Mouse (Mus musculus) intestine, postnatal 0 days (tissue): Measurements from ENCODE around the gene Ninj1. TPM values are rescaled to one million over a fixed set of nuclear protein-coding genes. Genes with fewer than 3 reads are reported as not detected.

ENCODE experiments used
- ATAC-seq: fragments of 200-750 bp; cut with Nextera tagmentation; 2 replicates; pipeline ENCODE4 v1.8.0; 2017; ENCODE audit warnings: mild to moderate bottlenecking, moderate TSS enrichment, moderate library complexity
- H3K27ac ChIP-seq: fragments of 300-500 bp; sonication (generic); 2 replicates; pipeline ENCODE4 v1.5.1; 2014; ENCODE audit warnings: mild to moderate bottlenecking, low read depth, low read length, moderate library complexity
- H3K27me3 ChIP-seq: fragments of 300-500 bp; sonication (generic); replicated peaks from 2 replicates; pipeline ENCODE4 v1.6.1; 2014; ENCODE audit warnings: low read length, mixed read lengths; ENCODE audit not compliant: control insufficient read depth, insufficient read depth
- H3K36me3 ChIP-seq: fragments of 300-500 bp; sonication (generic); 2 replicates; pipeline ENCODE4 v1.6.1; 2014; ENCODE audit warnings: mild to moderate bottlenecking, moderate library complexity; ENCODE audit not compliant: control insufficient read depth, insufficient read depth
- H3K4me1 ChIP-seq: fragments of 300-500 bp; sonication (generic); replicated peaks from 2 replicates; pipeline ENCODE4 v1.6.1; 2014; ENCODE audit warnings: antibody characterized with exemption, low read length, mixed read lengths; ENCODE audit not compliant: control insufficient read depth, insufficient read depth
- H3K4me2 ChIP-seq: fragments of 300-500 bp; sonication (generic); replicated peaks from 2 replicates; pipeline ENCODE4 v1.6.1; 2014; ENCODE audit warnings: low read depth, mild to moderate bottlenecking, moderate library complexity
- H3K4me3 ChIP-seq: fragments of 300-500 bp; sonication (generic); 2 replicates; pipeline ENCODE4 v1.5.1; 2014; ENCODE audit warnings: low read depth, low read length
- H3K9ac ChIP-seq: fragments of 300-500 bp; sonication (generic); 2 replicates; pipeline ENCODE4 v1.6.1; 2014; ENCODE audit warnings: mild to moderate bottlenecking, low read depth, low read length
- H3K9me3 ChIP-seq: fragments of 300-500 bp; sonication (generic); 2 replicates; pipeline ENCODE4 v1.6.1; 2016; ENCODE audit warnings: mixed run types; ENCODE audit not compliant: control insufficient read depth
- CTCF ChIP-seq: sonication (generic); IDR thresholded peaks from 2 replicates; pipeline ENCODE4 v1.5.1; 2016; ENCODE audit warnings: low read depth, mild to moderate bottlenecking, control low read depth, antibody characterized with exemption, moderate library complexity
- WGBS: fragments of 180-500 bp; shearing (Covaris S2); extraction: QIAGEN DNeasy Blood & Tissue Kit; methylation state at CpG from one replicate; pipeline ENCODE4 v1.1.7; 2014; 5-methylcytosine and 5-hydroxymethylcytosine counted together
- polyA plus RNA-seq: library from polyadenylated mRNA; unstranded; fragments of >200 nt; fragmentation: Nextera tagmentation; extraction: Ambion mirVana; gene quantifications from 2 replicates; pipeline ENCODE4 v1.2.1, GENCODE M21; 2015

Ninj1 gene
- 108 and 111 TPM in 2 replicates for polyA plus RNA-seq

- Histone ChIP-seq H3K27ac (peak within 1 kb of the TSS; percentile 98), H3K36me3 (no peaks in the 10 kb centered on the region), H3K4me2 (peak within 1 kb of the TSS; percentile 100), H3K4me1 (peaks cover 15% of the 10 kb centered on the region), H3K4me3 (peak within 1 kb of the TSS; percentile 78), H3K27me3 (no peaks in the 10 kb centered on the region), H3K9ac (peak within 1 kb of the TSS; percentile 83), H3K9me3 (no peaks in the 10 kb centered on the region)
- peak; percentile 90 for ATAC-seq
- under 1% methylated on average over 66 of the region's 87 CpGs for WGBS
- peak; percentile 13; the same call in 1 of the 2 replicates for TF ChIP-seq CTCF
Observed at GRCm38 (mm10) chr13:49187288-49188218, at the start of gene Ninj1. TSS of gene Ninj1 (plus strand) at chr13:49187485.

GRCm38 (mm10) chr13:49140567-49140966 is 46.7 kb upstream of the Ninj1 start:
- no peaks in the 10 kb centered on the region for H3K27me3 ChIP-seq
- peak; percentile 90 for ATAC-seq
- H3K4me3 ChIP-seq = no peak overlapping the region
- H3K4me1 ChIP-seq = 0 out of 2 replicates have a peak, but pooled peaks cover 5% of the 10 kb centered on the region
- no peak overlapping the region for H3K9ac ChIP-seq
- H3K9me3 ChIP-seq = no peaks in the 10 kb centered on the region
- H3K4me2 ChIP-seq = peak overlapping the region; percentile 38
- TF ChIP-seq CTCF = no peak
- 30% methylated on average over 4 of the region's 4 CpGs for WGBS
- H3K36me3 ChIP-seq = peaks cover 3% of the 10 kb centered on the region; the same call in 1 of the 2 replicates
- H3K27ac ChIP-seq = peak overlapping the region; percentile 68

- H3K4me1 ChIP-seq = peaks cover 5% of the 10 kb centered on the region; the same call in 1 of the 2 replicates
- H3K27me3 ChIP-seq = no peaks in the 10 kb centered on the region
- no peak overlapping the region for H3K4me2 ChIP-seq
- no peak overlapping the region for H3K4me3 ChIP-seq
- H3K36me3 ChIP-seq = peaks cover 3% of the 10 kb centered on the region; the same call in 1 of the 2 replicates
- TF ChIP-seq CTCF = no peak
- 94% methylated on average over 5 of the region's 5 CpGs for WGBS
- no peak overlapping the region for H3K9ac ChIP-seq
- no peaks in the 10 kb centered on the region for H3K9me3 ChIP-seq
- H3K27ac ChIP-seq = no peak overlapping the region
- ATAC-seq = no peak
Observed at GRCm38 (mm10) chr13:49142396-49142795, 44.9 kb upstream of the Ninj1 start.

GRCm38 (mm10) chr13:49143323-49143722 is 44.0 kb upstream of the Ninj1 start:
- Histone ChIP-seq H3K9ac (no peak overlapping the region), H3K27me3 (no peaks in the 10 kb centered on the region)

GRCm38 (mm10) chr13:49144451-49144850 is 42.8 kb upstream of the Ninj1 start:
- no peaks in the 10 kb centered on the region for H3K27me3 ChIP-seq
- TF ChIP-seq CTCF = no peak
- WGBS = 44% methylated on average over 6 of the region's 6 CpGs
- H3K4me2 ChIP-seq = 0 out of 2 replicates have a peak overlapping the region, but pooled peaks have one; percentile 6
- no peak overlapping the region for H3K9ac ChIP-seq
- peaks cover 8% of the 10 kb centered on the region; the same call in 1 of the 2 replicates for H3K4me1 ChIP-seq
- no peak overlapping the region for H3K4me3 ChIP-seq
- H3K27ac ChIP-seq = no peak overlapping the region
- ATAC-seq = no peak
- no peaks in the 10 kb centered on the region for H3K36me3 ChIP-seq
- H3K9me3 ChIP-seq = no peaks in the 10 kb centered on the region

More at GRCm38 (mm10) chr13:49143323-49143722, 44.0 kb upstream of the Ninj1 start:
- no peak for ATAC-seq
- Histone ChIP-seq H3K27ac (no peak overlapping the region), H3K36me3 (peaks cover 3% of the 10 kb centered on the region; the same call in 1 of the 2 replicates), H3K9me3 (no peaks in the 10 kb centered on the region), H3K4me2 (no peak overlapping the region), H3K4me1 (peaks cover 8% of the 10 kb centered on the region; the same call in 1 of the 2 replicates), H3K4me3 (no peak overlapping the region)
- no peak for TF ChIP-seq CTCF
- WGBS = 89% methylated on average over 7 of the region's 7 CpGs

- no peak for ATAC-seq
- peaks cover 8% of the 10 kb centered on the region; the same call in 1 of the 2 replicates for H3K4me1 ChIP-seq
Observed at GRCm38 (mm10) chr13:49145396-49145795, 41.9 kb upstream of the Ninj1 start.

More at GRCm38 (mm10) chr13:49145396-49145795, 41.9 kb upstream of the Ninj1 start:
- TF ChIP-seq CTCF = no peak
- 43% methylated on average over 7 of the region's 7 CpGs for WGBS
- H3K27me3 ChIP-seq = no peaks in the 10 kb centered on the region
- H3K9me3 ChIP-seq = no peaks in the 10 kb centered on the region
- no peak overlapping the region for H3K9ac ChIP-seq
- H3K4me2 ChIP-seq = peak overlapping the region; percentile 100; the same call in 1 of the 2 replicates
- no peak overlapping the region for H3K4me3 ChIP-seq
- no peak overlapping the region for H3K27ac ChIP-seq
- no peaks in the 10 kb centered on the region for H3K36me3 ChIP-seq
